Mouse (Mus musculus) lung, embryonic 15.5 days (tissue): ENCODE measurements at regions not wholly inside any gene's neighbourhood (a gene's known extent, or its start where the extent isn't known, plus 50 kb on each side); places are given as distances from the start of the nearest gene placed in this dataset.
"Not testable (repeated sequence)": the region's sequence is repeated elsewhere in the genome, so short reads cannot be mapped to it uniquely, and the experiment has no call there.

ENCODE experiments used
- ATAC-seq: fragments of 200-750 bp; cut with Nextera tagmentation; 2 replicates; pipeline ENCODE4 v1.8.0; 2017; ENCODE audit warnings: moderate number of reproducible peaks, borderline replicate concordance; ENCODE audit not compliant: low FRiP score, low TSS enrichment; ENCODE audit errors: extremely low read depth
- H3K27ac ChIP-seq: fragments of 300-500 bp; sonication (generic); 2 replicates; pipeline ENCODE4 v1.5.1; 2015; ENCODE audit warnings: moderate library complexity, mild to moderate bottlenecking, inconsistent platforms
- H3K27me3 ChIP-seq: fragments of 300-500 bp; sonication (generic); 2 replicates; pipeline ENCODE4 v1.6.1; 2015; ENCODE audit warnings: inconsistent platforms
- H3K36me3 ChIP-seq: fragments of 300-500 bp; sonication (generic); 2 replicates; pipeline ENCODE4 v1.6.1; 2015; ENCODE audit warnings: inconsistent platforms
- H3K4me1 ChIP-seq: fragments of 300-500 bp; sonication (generic); 2 replicates; pipeline ENCODE4 v1.6.1; 2015; ENCODE audit warnings: inconsistent platforms
- H3K4me2 ChIP-seq: fragments of 300-500 bp; sonication (generic); 2 replicates; pipeline ENCODE4 v1.6.1; 2015; ENCODE audit warnings: inconsistent platforms, mild to moderate bottlenecking, moderate library complexity
- H3K4me3 ChIP-seq: fragments of 300-500 bp; sonication (generic); 2 replicates; pipeline ENCODE4 v1.5.1; 2015; ENCODE audit warnings: mild to moderate bottlenecking, inconsistent platforms
- H3K9ac ChIP-seq: fragments of 300-500 bp; sonication (generic); 2 replicates; pipeline ENCODE4 v1.6.1; 2015; ENCODE audit warnings: inconsistent platforms
- H3K9me3 ChIP-seq: fragments of 300-500 bp; sonication (generic); 2 replicates; pipeline ENCODE4 v1.6.1; 2016; ENCODE audit warnings: inconsistent platforms
- WGBS: fragments of 180-500 bp; shearing (Covaris S2); methylation state at CpG from one replicate; pipeline ENCODE4 v1.1.7; 2015; 5-methylcytosine and 5-hydroxymethylcytosine counted together

DNA sequence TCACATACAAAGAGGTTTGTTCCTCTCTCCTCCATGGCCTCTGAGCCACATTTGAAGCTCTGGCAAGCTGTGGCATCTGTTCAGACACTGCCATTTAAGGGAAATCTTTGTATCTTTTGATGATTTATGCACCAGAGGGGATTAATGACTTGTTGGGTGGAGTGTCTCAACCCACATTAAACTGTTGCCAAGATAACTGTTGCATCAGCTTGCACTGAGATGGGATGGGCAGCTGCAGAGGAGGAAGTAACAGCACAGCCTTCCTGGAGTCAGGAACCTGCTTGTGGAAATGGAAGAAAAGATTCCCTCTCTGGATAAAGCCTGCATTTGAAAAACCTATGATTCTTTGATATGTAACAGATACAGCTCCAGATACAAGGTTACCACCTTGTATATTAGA is 119.1 kb downstream of the Olfr721-ps1 start:
- H3K36me3 ChIP-seq = no peaks in the 10 kb centered on the region
- ATAC-seq = no peak
- no peak overlapping the region for H3K4me3 ChIP-seq
- no peaks in the 10 kb centered on the region for H3K27me3 ChIP-seq
- no peaks in the 10 kb centered on the region for H3K9me3 ChIP-seq
- H3K4me1 ChIP-seq = no peaks in the 10 kb centered on the region
- H3K27ac ChIP-seq = no peak overlapping the region
- H3K4me2 ChIP-seq = no peak overlapping the region
- H3K9ac ChIP-seq = no peak overlapping the region

DNA sequence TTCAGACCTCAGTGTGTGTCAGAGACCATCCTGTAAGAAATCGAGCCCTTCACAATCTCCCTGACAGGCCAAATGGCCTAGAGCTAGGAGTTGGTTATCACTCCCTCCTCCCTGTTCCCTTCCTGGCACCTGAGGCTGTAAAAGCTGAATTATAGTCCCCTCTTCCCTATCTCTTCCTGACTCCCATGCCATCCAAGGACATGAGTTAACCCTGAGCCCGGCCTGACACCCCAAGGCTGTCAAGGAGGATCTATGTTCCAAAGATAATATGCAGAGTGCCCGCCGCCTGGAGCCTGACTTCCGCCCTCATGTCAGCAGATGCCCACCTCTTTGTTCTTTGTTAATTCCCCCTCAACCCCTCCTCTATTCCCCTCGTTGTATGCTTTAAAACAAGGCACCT is 120.2 kb downstream of the Olfr721-ps1 start:
- not testable (repeated sequence) for H3K27me3 ChIP-seq, H3K27ac ChIP-seq, H3K9ac ChIP-seq, H3K9me3 ChIP-seq, H3K4me3 ChIP-seq, H3K4me1 ChIP-seq, ATAC-seq, H3K4me2 ChIP-seq, H3K36me3 ChIP-seq
- WGBS = 51% methylated on average over 6 of the region's 6 CpGs

DNA sequence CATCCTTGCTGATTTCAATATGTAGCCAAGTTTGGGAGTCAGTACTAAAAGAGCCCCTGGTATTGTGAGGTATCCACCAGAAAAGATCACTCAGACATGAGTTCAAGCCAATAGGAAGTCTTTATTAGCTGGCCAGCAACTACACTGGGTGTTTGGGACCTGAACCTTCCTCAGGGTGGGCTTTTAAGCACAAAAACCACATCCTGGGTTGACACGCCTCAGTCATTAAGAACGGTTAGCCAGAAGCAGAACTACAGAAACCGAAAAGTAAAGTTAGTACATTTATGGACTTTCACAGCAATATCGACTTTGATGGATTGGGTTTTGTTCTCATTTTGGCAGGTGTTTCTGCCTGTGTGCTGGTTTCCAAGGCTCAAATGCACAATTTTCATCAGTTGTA is 124.1 kb downstream of the Olfr721-ps1 start:
- Histone ChIP-seq H3K27me3 (no peaks in the 10 kb centered on the region), H3K36me3 (no peaks in the 10 kb centered on the region), H3K27ac (no peak overlapping the region), H3K9ac (no peak overlapping the region), H3K4me2 (no peak overlapping the region), H3K4me3 (no peak overlapping the region), H3K4me1 (no peaks in the 10 kb centered on the region), H3K9me3 (no peaks in the 10 kb centered on the region)
- ATAC-seq = no peak
- 88% methylated on average over 4 of the region's 4 CpGs for WGBS

DNA sequence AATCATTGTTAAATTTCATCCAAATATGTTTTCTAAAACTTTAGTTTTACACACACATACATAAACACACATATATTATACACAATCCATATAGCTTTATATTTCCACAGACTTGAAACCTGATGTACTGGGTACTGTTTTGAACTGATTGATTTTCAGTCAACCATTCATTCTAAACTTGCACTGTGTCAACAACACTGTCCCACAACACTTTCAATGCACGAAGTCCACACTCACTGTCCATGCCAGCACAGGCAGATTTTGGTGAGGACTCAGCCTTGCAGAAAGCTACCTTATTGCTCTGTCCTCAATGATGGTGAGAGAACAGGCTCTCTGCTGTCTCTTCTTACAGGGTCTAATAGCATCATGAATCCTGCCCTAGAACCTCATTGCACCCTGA is 127.3 kb downstream of the Olfr721-ps1 start:
- no peak overlapping the region for H3K27ac ChIP-seq
- H3K4me2 ChIP-seq = no peak overlapping the region
- no peak overlapping the region for H3K4me3 ChIP-seq
- H3K27me3 ChIP-seq = no peaks in the 10 kb centered on the region
- no peaks in the 10 kb centered on the region for H3K4me1 ChIP-seq
- 54% methylated on average over 1 of the region's 1 CpGs for WGBS
- H3K36me3 ChIP-seq = no peaks in the 10 kb centered on the region
- H3K9ac ChIP-seq = no peak overlapping the region
- no peaks in the 10 kb centered on the region for H3K9me3 ChIP-seq
- ATAC-seq = no peak

DNA sequence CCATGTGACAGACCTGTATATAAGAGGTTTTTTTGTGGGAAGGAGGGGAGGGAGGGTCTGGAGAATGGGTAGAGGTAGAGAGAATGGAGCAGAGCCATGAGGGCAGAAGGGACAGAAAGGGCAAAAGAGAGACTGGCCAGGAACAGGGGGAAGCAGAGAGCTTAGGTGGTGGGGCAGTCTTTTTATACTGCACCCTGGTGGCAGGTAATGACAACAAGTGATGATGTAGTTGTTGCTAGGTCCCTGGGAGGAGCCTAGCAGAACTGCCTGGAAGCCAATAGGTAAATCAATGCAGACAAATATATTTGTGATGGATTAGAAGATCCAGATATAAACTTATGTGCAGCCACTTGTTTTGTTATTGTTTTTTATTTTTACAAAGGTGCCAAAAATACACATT is 140.1 kb downstream of the Olfr721-ps1 start:
- Histone ChIP-seq H3K9ac (no peak overlapping the region), H3K4me2 (no peak overlapping the region), H3K27me3 (no peaks in the 10 kb centered on the region), H3K9me3 (no peaks in the 10 kb centered on the region), H3K4me1 (no peaks in the 10 kb centered on the region), H3K4me3 (no peak overlapping the region), H3K36me3 (no peaks in the 10 kb centered on the region), H3K27ac (no peak overlapping the region)
- no peak for ATAC-seq

DNA sequence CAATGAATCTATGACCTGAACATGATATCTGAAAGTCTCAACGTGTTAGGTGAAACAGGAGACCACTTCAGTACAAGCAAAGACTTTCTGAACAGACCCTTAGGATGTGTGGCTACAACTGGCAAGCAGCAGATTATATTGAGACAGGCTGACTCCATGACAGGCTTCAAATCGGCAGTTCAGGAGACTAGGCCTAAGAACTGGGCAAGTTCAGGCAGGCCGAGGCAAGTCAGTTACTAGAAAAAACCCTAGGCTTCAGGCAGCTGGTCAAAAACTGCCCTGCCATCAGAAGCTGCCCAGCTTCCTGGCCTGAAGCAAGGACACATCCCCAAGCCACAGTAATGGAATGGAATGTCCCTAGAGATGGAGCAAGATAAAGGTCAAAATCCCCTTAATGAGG is 140.6 kb downstream of the Olfr721-ps1 start:
- Histone ChIP-seq H3K9ac (no peak overlapping the region), H3K27ac (no peak overlapping the region), H3K4me2 (no peak overlapping the region), H3K4me1 (no peaks in the 10 kb centered on the region), H3K27me3 (no peaks in the 10 kb centered on the region), H3K9me3 (no peaks in the 10 kb centered on the region), H3K36me3 (no peaks in the 10 kb centered on the region), H3K4me3 (no peak overlapping the region)
- 61% methylated on average over 3 of the region's 3 CpGs for WGBS
- no peak for ATAC-seq

DNA sequence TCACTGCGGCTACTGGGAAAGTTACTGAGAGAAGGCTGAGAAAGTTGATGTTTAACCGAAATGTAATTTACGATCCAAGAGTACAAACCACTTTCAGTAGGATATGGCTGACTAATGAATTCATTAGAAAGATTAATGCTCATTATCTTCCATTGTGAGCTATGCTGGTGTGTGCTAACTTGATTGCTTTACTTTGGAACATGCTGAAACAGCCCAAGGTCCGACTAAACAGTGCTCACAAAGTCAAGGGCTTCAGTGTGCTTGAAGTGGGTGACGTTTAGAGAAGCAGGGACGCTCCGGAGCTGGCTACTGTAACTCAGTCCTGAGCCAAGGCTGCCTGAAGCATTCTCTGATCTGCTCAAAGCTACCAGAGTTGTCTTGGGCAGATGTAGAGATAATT is 143.1 kb downstream of the Olfr721-ps1 start:
- Histone ChIP-seq H3K9me3 (no peaks in the 10 kb centered on the region), H3K9ac (no peak overlapping the region), H3K4me3 (no peak overlapping the region), H3K4me2 (no peak overlapping the region), H3K36me3 (no peaks in the 10 kb centered on the region), H3K27ac (no peak overlapping the region), H3K27me3 (no peaks in the 10 kb centered on the region), H3K4me1 (no peaks in the 10 kb centered on the region)
- ATAC-seq = no peak
- 59% methylated on average over 7 of the region's 7 CpGs for WGBS

DNA sequence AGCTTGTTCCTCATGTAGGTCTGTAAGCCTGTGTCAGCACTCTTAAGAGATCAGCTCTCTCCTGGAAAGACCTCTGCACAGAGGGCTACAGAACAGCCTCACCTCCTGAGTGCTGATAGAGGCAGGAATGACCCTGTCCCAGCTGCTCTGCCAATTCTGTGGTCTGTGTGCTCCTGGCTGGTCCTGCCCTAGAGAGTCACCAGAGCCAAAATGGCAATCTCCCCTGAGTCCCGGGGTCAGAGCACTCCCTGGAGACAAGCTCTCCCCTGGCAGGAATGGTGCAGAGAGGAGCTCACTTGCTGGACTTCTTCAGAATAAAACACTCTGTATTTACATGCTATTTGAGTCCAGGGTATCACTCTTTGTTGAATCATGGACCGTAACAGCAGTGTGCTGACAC is 149.9 kb upstream of the Slc4a7 start:
- H3K9me3 ChIP-seq = no peaks in the 10 kb centered on the region
- H3K27ac ChIP-seq = no peak overlapping the region
- 69% methylated on average over 2 of the region's 2 CpGs for WGBS

DNA sequence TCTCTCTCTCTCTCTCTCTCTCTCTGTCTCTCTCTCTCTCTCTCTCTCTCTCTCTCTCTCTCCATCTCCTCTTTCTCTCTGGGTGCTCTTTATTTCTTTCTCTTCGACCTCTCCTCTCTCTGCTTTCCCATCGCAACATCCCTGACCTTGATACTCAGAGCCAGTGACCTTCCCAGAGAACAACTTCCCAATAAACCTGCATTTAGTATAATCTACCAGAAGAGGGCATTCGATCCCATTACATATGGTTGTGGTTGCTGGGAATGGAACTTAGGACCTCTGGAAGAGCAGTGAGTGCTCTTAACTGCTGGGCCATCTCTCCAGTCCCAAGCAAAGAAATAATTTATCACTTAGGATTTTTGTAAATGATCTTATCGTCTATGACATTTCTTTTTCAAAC is 127.2 kb upstream of the Slc4a7 start:
- no peak overlapping the region for H3K4me3 ChIP-seq
- no peaks in the 10 kb centered on the region for H3K4me1 ChIP-seq
- WGBS = 55% methylated on average over 4 of the region's 4 CpGs
- no peak overlapping the region for H3K4me2 ChIP-seq
- H3K27me3 ChIP-seq = no peaks in the 10 kb centered on the region
- no peak overlapping the region for H3K27ac ChIP-seq
- H3K9me3 ChIP-seq = no peaks in the 10 kb centered on the region
- ATAC-seq = no peak
- no peak overlapping the region for H3K9ac ChIP-seq
- H3K36me3 ChIP-seq = no peaks in the 10 kb centered on the region

More for the DNA sequence above, 149.9 kb upstream of the Slc4a7 start:
- no peak for ATAC-seq
- no peak overlapping the region for H3K4me2 ChIP-seq
- H3K4me3 ChIP-seq = no peak overlapping the region
- H3K36me3 ChIP-seq = no peaks in the 10 kb centered on the region
- no peaks in the 10 kb centered on the region for H3K27me3 ChIP-seq
- no peaks in the 10 kb centered on the region for H3K4me1 ChIP-seq
- no peak overlapping the region for H3K9ac ChIP-seq

DNA sequence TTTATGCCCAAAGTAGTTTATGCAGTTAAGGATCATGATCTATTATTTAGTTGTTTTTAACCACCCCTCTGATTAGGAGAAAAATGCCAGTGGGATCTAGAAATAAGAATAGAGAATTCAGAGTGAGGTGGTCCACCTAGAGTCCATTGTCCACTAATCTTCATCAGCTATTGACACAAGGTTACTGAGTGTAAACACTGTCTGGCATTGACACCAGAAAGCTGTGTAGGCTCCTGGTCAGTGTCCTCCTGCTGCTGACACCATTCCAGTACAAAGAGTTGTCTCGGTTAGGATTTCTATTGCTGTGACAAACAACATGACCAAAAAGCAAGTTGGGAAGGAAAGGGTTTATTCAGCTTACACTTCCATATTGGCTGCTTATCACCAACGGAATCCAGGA is 110.1 kb upstream of the Slc4a7 start:
- no peak for ATAC-seq
- 61% methylated on average over 2 of the region's 2 CpGs for WGBS
- H3K9ac ChIP-seq = no peak overlapping the region

DNA sequence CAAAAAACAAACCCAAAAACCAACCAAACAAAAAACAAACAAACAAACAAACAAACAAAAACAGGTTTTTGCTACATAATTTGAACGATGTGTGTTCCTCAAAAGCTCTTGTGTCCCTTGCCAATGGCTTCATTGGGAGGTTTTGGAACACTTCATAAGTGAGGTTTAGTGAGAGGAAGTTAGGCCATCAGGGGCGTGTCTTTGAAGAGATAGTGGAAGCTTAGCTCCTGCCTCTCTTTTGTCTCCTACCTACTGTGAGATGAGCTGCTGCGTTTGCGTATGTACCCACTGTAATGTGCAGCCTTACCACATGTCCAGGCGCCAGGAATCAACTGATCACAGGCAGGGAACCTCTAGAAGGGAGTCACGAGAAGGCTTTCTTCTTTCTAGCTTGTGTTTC is 107.3 kb upstream of the Slc4a7 start:
- no peaks in the 10 kb centered on the region for H3K9me3 ChIP-seq
- H3K4me1 ChIP-seq = no peaks in the 10 kb centered on the region
- WGBS = 83% methylated on average over 6 of the region's 6 CpGs

More for the DNA sequence above, 110.1 kb upstream of the Slc4a7 start:
- Histone ChIP-seq H3K9me3 (no peaks in the 10 kb centered on the region), H3K4me2 (no peak overlapping the region), H3K27ac (no peak overlapping the region), H3K4me3 (no peak overlapping the region), H3K36me3 (no peaks in the 10 kb centered on the region), H3K4me1 (no peaks in the 10 kb centered on the region), H3K27me3 (no peaks in the 10 kb centered on the region)

DNA sequence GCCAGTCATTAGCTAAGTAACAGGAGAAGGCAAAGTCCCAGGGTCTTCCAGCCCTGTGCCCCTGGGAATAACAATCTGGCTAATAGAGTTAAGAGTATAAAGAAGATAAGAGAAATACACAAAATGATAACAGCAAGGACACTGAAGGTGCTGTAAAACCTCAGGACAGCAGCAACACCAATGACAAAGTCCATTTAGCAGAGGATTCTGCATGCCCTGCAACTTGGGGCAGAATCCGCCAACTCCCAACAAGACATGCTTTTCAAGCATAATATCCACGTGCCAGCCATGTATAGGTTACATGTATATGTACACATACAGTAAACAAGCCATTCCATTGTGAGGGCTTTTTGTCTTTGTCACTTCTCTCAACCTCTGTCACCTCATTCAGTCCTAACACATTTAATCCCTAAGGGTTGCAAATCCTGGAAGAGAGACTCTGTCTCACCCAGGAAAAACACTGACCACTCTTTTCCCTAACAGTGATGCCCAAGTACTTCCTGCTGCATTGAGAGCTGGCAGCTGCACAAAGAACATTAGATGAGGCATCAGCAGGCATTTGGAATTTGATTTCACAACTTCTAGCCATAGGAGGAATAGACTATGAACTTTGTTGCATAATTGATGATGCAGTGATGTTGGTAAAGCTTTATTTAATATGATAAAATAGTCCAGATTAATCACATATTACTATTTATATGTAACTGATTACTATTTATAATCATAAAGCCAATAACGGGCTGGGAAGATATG is 105.8 kb upstream of the Slc4a7 start:
- no peak overlapping the region for H3K9ac ChIP-seq
- 75% methylated on average over 3 of the region's 3 CpGs for WGBS
- no peaks in the 10 kb centered on the region for H3K36me3 ChIP-seq
- no peaks in the 10 kb centered on the region for H3K4me1 ChIP-seq
- no peak overlapping the region for H3K27ac ChIP-seq
- H3K9me3 ChIP-seq = no peaks in the 10 kb centered on the region
- no peak overlapping the region for H3K4me2 ChIP-seq
- no peak overlapping the region for H3K4me3 ChIP-seq
- no peak for ATAC-seq
- no peaks in the 10 kb centered on the region for H3K27me3 ChIP-seq

More for the DNA sequence above, 107.3 kb upstream of the Slc4a7 start:
- Histone ChIP-seq H3K4me3 (no peak overlapping the region), H3K36me3 (no peaks in the 10 kb centered on the region), H3K27me3 (no peaks in the 10 kb centered on the region), H3K4me2 (no peak overlapping the region), H3K9ac (no peak overlapping the region), H3K27ac (no peak overlapping the region)
- ATAC-seq = no peak

DNA sequence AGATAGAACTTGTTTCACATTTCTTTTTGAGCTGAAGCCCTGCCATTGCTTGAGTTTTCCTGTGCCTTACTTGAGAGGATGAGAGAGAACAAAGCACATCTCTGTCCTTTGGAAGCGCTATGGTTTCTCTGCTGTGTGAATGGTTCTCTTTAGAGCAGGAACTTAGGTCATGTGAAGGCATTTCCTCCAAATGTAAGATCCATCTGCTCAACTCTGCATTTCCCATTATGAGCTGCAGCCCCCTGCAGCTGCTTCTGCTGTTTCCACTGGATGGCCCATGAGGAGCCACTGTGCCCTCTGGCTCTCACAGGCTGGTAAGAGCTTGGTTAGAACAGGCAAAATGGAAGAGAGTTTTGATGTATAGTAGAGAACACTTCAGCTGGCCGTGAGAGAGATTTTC is 102.5 kb upstream of the Slc4a7 start:
- 78% methylated on average over 2 of the region's 2 CpGs for whole genome bisulfite sequencing
- no peak for ATAC-seq
- no peak overlapping the region for H3K27ac ChIP-seq
- no peak overlapping the region for H3K9ac ChIP-seq
- H3K9me3 ChIP-seq = no peaks in the 10 kb centered on the region
- H3K4me3 ChIP-seq = no peak overlapping the region
- no peak overlapping the region for H3K4me2 ChIP-seq
- no peaks in the 10 kb centered on the region for H3K27me3 ChIP-seq
- no peaks in the 10 kb centered on the region for H3K4me1 ChIP-seq
- no peaks in the 10 kb centered on the region for H3K36me3 ChIP-seq
